8 mouse cellular contexts compared by ENCODE assay signal in genomic region chr1:154032669-154033099, GRCm38 (mm10).
DNase-seq lines count a peak whose midpoint lies in the region; ATAC-seq and TF ChIP-seq lines count a peak whose summit lies in the region.

No protein-coding gene starts in this region.

- peaks cover 40% of the 10 kb centered on the region for H3K4me1 ChIP-seq in E14TG2a.4 (replicated peaks; ENCODE audit: low read depth, low read length)
- H3K4me1 ChIP-seq in forebrain, embryonic 13.5 days, result no peaks in the 10 kb centered on the region
- peaks cover 10% of the 10 kb centered on the region for H3K4me1 ChIP-seq in heart, postnatal 0 days (ENCODE audit: control insufficient read depth, insufficient read depth)
- H3K4me1 ChIP-seq in liver, embryonic 15.5 days (replicated peaks), result peaks cover 41% of the 10 kb centered on the region

- peak; percentile 79 for DNase-seq in c-Kit-positive CD71-positive TER-119-positive erythroid progenitor cells, embryonic 14.5 days (ENCODE audit: low spot score)
- DNase-seq in heart, postnatal 0 days (ENCODE audit: low spot score), result peak; percentile 87
- DNase-seq in large intestine, adult 2 months (ENCODE audit: low read depth, low spot score), result peak; percentile 89
- DNase-seq in ovary, postnatal 14 days (ENCODE audit: low spot score), result peak; percentile 67
- peak; percentile 8 for DNase-seq in thymus, postnatal 0 days (ENCODE audit: low spot score)

- H3K9me3 ChIP-seq in E14TG2a.4 (ENCODE audit: low read length), result no peaks in the 10 kb centered on the region
- no peaks in the 10 kb centered on the region for H3K9me3 ChIP-seq in forebrain, embryonic 13.5 days (replicated peaks)
- H3K9me3 ChIP-seq in heart, postnatal 0 days (replicated peaks; ENCODE audit: control insufficient read depth, low read length), result no peaks in the 10 kb centered on the region
- no peaks in the 10 kb centered on the region for H3K9me3 ChIP-seq in liver, embryonic 15.5 days (replicated peaks)

- H3K27me3 ChIP-seq in E14TG2a.4 (ENCODE audit: insufficient read depth, low read length), result peaks cover 10% of the 10 kb centered on the region
- H3K27me3 ChIP-seq in forebrain, embryonic 13.5 days, result no peaks in the 10 kb centered on the region
- no peaks in the 10 kb centered on the region for H3K27me3 ChIP-seq in heart, postnatal 0 days (ENCODE audit: control insufficient read depth, insufficient read depth, low read length)
- no peaks in the 10 kb centered on the region for H3K27me3 ChIP-seq in liver, embryonic 15.5 days

- 21% methylated on average over 14 of the region's 14 CpGs for WGBS in forebrain, embryonic 13.5 days
- 8% methylated on average over 14 of the region's 14 CpGs for WGBS in heart, postnatal 0 days
- 7% methylated on average over 14 of the region's 14 CpGs for WGBS in large intestine, adult 2 months
- 3% methylated on average over 14 of the region's 14 CpGs for WGBS in liver, embryonic 15.5 days (ENCODE audit: insufficient replicate concordance)

- TF ChIP-seq CTCF in E14TG2a.4 (conservative IDR thresholded peaks at IDR 0.05; ENCODE audit: low read length), result peak; percentile 58
- peak; percentile 66 for TF ChIP-seq CTCF in heart, postnatal 0 days (IDR thresholded peaks at IDR 0.05; ENCODE audit: low read depth)

- no peak for ATAC-seq in forebrain, embryonic 13.5 days
- ATAC-seq in heart, postnatal 0 days (ENCODE audit: insufficient read depth, low read depth), result peak; percentile 54
- no peak for ATAC-seq in liver, embryonic 15.5 days (ENCODE audit: insufficient read depth)

- peak overlapping the region; percentile 24 for H3K4me2 ChIP-seq in forebrain, embryonic 13.5 days
- peak overlapping the region; percentile 46 for H3K4me2 ChIP-seq in heart, postnatal 0 days (ENCODE audit: low read depth, low read length)
- peak overlapping the region; percentile 69 for H3K4me2 ChIP-seq in liver, embryonic 15.5 days

- no peak for TF ChIP-seq EP300 in heart, postnatal 0 days (IDR thresholded peaks at IDR 0.05; ENCODE audit: low read depth)

- H3K27ac ChIP-seq in forebrain, embryonic 13.5 days, result no peak overlapping the region
- 0 out of 2 replicates have a peak overlapping the region, but pooled peaks have one; percentile 13 for H3K27ac ChIP-seq in heart, postnatal 0 days (ENCODE audit: low read depth)
- H3K27ac ChIP-seq in liver, embryonic 15.5 days (replicated peaks), result peak overlapping the region; percentile 98

- H3K4me3 ChIP-seq in E14TG2a.4 (replicated peaks; ENCODE audit: low read length), result 0 out of 2 replicates have a peak overlapping the region, but pooled peaks have one; percentile 13
- no peak overlapping the region for H3K4me3 ChIP-seq in forebrain, embryonic 13.5 days
- H3K4me3 ChIP-seq in heart, postnatal 0 days (ENCODE audit: low read depth, low read length), result no peak overlapping the region
- H3K4me3 ChIP-seq in liver, embryonic 15.5 days (replicated peaks), result peak overlapping the region; percentile 32

- no peak overlapping the region for H3K9ac ChIP-seq in forebrain, embryonic 13.5 days
- no peak overlapping the region for H3K9ac ChIP-seq in heart, postnatal 0 days (replicated peaks; ENCODE audit: low read depth, low read length)
- peak overlapping the region; percentile 54 for H3K9ac ChIP-seq in liver, embryonic 15.5 days

- no peaks in the 10 kb centered on the region for H3K36me3 ChIP-seq in E14TG2a.4 (ENCODE audit: insufficient read depth, low read length)
- no peaks in the 10 kb centered on the region for H3K36me3 ChIP-seq in forebrain, embryonic 13.5 days (ENCODE audit: poor library complexity, severe bottlenecking)
- no peaks in the 10 kb centered on the region for H3K36me3 ChIP-seq in heart, postnatal 0 days (replicated peaks; ENCODE audit: control insufficient read depth, insufficient read depth, low read length)
- H3K36me3 ChIP-seq in liver, embryonic 15.5 days (replicated peaks), result no peaks in the 10 kb centered on the region

Comparison
In these comparisons a context has a peak if more than half of its experiments do, and no peak if none do; other contexts are left out.
1. H3K4me3 ChIP-seq: peak in E14TG2a.4 (single experiment) and liver, embryonic 15.5 days (single experiment); none in forebrain, embryonic 13.5 days (single experiment) and heart, postnatal 0 days (single experiment).
2. DNase-seq: peak in every context shown above with its lines; median percentile 89 in large intestine, adult 2 months; 87 in heart, postnatal 0 days; 79 in c-Kit-positive CD71-positive TER-119-positive erythroid progenitor cells, embryonic 14.5 days; 67 in ovary, postnatal 14 days; 8 in thymus, postnatal 0 days.
3. Peak in every context shown above with its lines, with median percentiles within 50 percentile points of each other: H3K4me2 ChIP-seq.